Mouse (Mus musculus) limb, embryonic 13.5 days (tissue): Measurements from ENCODE around the gene Zfyve19. TPM values are rescaled to one million over a fixed set of nuclear protein-coding genes. Genes with fewer than 3 reads are reported as not detected.

Source experiments
- ATAC-seq: fragments of 200-750 bp; cut with Nextera tagmentation; 2 replicates; pipeline ENCODE4 v1.8.0; 2017; ENCODE audit warnings: low read depth, moderate number of reproducible peaks, moderate TSS enrichment; ENCODE audit not compliant: low FRiP score
- H3K27ac ChIP-seq: fragments of 300-500 bp; sonication (generic); 2 replicates; pipeline ENCODE4 v1.5.1; 2015; ENCODE audit warnings: inconsistent platforms, mild to moderate bottlenecking, moderate library complexity
- H3K27me3 ChIP-seq: fragments of 300-500 bp; sonication (generic); 2 replicates; pipeline ENCODE4 v1.6.1; 2015; ENCODE audit warnings: mild to moderate bottlenecking, inconsistent platforms
- H3K36me3 ChIP-seq: fragments of 300-500 bp; sonication (generic); 2 replicates; pipeline ENCODE4 v1.6.1; 2015; ENCODE audit warnings: inconsistent platforms, mild to moderate bottlenecking, moderate library complexity
- H3K4me1 ChIP-seq: fragments of 300-500 bp; sonication (generic); 2 replicates; pipeline ENCODE4 v1.6.1; 2015; ENCODE audit warnings: inconsistent platforms
- H3K4me2 ChIP-seq: fragments of 300-500 bp; sonication (generic); replicated peaks from 2 replicates; pipeline ENCODE4 v1.6.1; 2015; ENCODE audit warnings: inconsistent platforms, mild to moderate bottlenecking, moderate library complexity
- H3K4me3 ChIP-seq: fragments of 300-500 bp; sonication (generic); 2 replicates; pipeline ENCODE4 v1.5.1; 2015; ENCODE audit warnings: moderate library complexity, mild to moderate bottlenecking, inconsistent platforms
- H3K9ac ChIP-seq: fragments of 300-500 bp; sonication (generic); 2 replicates; pipeline ENCODE4 v1.6.1; 2015; ENCODE audit warnings: mild to moderate bottlenecking, inconsistent platforms
- H3K9me3 ChIP-seq: fragments of 300-500 bp; sonication (generic); 2 replicates; pipeline ENCODE4 v1.6.1; 2016; ENCODE audit warnings: inconsistent platforms
- WGBS: fragments of 180-500 bp; shearing (Covaris S2); methylation state at CpG from one replicate; pipeline ENCODE4 v1.1.7; 2015; 5-methylcytosine and 5-hydroxymethylcytosine counted together
- polyA plus RNA-seq: library from polyadenylated mRNA; unstranded; fragments of >200 nt; fragmentation: Nextera tagmentation; extraction: Ambion mirVana; gene quantifications from 2 replicates; pipeline ENCODE4 v1.2.1, GENCODE M21; 2015

Gene Zfyve19
- polyA plus RNA-seq, 1 experiment from 2014 or later: 61.1 TPM

DNA sequence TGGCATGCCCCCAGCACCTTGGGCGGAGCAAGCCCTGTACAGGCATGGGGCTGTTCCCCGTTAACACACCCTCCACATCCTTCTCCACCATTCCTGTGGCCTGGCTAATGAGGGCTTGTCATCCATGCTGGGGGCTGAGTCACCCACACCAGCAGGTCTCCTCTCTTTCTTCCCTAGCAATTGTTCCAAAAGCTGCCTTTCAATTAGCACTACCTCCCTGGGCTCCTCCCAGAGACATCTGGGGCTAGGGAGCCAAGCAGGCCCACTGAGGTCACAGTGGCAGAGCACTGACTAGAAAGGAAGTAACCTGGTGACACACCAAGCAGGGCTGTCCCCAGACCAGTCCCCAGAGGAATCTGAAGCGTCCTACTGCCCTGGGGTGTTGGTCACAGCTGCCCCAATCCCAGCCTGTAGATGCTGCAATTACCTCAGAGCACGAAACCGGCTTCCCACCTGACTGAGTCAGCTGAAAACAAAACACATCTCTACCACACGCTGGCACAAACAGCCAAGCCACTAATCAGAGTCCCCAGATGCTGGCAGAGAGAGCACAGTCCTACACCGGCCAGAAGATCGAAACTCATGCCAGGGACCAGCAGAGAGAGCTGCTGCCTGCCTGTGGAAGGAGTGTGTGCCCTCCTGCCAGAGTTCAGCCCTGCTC lies 34.3 kb upstream of the Zfyve19 start, which contains the start of gene Gm14137:
TSS of gene Gm14137 (plus strand) at position 519 of the 661 bp plus-strand sequence.
- 37% methylated on average over 8 of the region's 8 CpGs for WGBS
- H3K9me3 ChIP-seq: no peaks in the 10 kb centered on the region
- no peak for ATAC-seq

DNA sequence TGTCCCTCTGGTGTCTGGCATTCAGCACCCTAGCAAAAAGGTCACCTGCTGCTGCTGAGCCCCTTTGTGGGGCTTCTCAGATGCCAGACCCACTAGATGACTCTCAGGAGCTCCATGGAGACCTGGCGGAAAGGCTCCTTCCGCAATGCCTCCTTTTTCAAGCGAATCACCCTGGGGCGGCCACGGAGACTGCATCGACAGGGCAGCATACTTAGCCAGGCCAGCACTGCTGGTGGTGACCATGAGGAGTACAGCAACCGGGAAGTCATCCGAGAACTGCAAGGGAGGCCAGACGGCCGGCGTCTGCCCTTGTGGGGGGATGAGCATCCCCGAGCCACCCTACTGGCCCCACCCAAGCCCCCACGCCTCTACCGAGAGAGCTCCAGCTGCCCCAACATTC lies 33.6 kb upstream of the Zfyve19 start:
- H3K4me2 ChIP-seq: no peak overlapping the region
- ATAC-seq: no peak
- WGBS: 62% methylated on average over 14 of the region's 14 CpGs
- H3K27me3 ChIP-seq: no peaks in the 10 kb centered on the region
- peaks cover 44% of the 10 kb centered on the region for H3K36me3 ChIP-seq
- H3K27ac ChIP-seq: no peak overlapping the region
- H3K9me3 ChIP-seq: no peaks in the 10 kb centered on the region
- H3K4me3 ChIP-seq: no peak overlapping the region
- H3K9ac ChIP-seq: no peak overlapping the region
- H3K4me1 ChIP-seq: peaks cover 19% of the 10 kb centered on the region

More for the DNA sequence above, 34.3 kb upstream of the Zfyve19 start, which contains the start of gene Gm14137:
- Histone ChIP-seq H3K27ac (no peak within 1 kb of the TSS), H3K9ac (no peak within 1 kb of the TSS), H3K27me3 (no peaks in the 10 kb centered on the region; the same call in 1 of the 2 replicates), H3K36me3 (peaks cover 37% of the 10 kb centered on the region), H3K4me3 (no peak within 1 kb of the TSS), H3K4me2 (no peak within 1 kb of the TSS), H3K4me1 (peaks cover 19% of the 10 kb centered on the region)

DNA sequence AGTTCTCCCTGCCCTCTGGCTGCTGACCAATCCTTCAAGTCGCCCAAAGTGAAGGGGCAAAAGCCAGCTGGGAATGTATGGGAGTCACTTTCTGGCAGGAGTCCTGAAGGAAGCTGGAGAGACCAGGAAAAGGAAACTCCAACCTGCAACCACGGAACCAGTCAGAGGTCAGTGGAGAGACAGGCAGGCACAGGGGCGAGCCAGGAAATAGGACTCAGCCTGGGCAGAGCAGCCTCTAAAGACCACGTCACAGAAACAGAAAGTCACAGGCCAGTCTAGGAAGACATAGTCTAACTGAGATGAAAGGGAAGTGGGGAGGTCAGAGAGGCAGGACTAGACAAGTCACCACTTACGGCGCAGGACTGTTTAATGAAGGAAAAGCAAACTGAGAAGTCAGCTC lies 32.8 kb upstream of the Zfyve19 start:
- Histone ChIP-seq H3K4me3 (no peak overlapping the region), H3K4me2 (no peak overlapping the region), H3K36me3 (peaks cover 51% of the 10 kb centered on the region), H3K27me3 (no peaks in the 10 kb centered on the region), H3K4me1 (peaks cover 19% of the 10 kb centered on the region), H3K9me3 (no peaks in the 10 kb centered on the region), H3K27ac (no peak overlapping the region), H3K9ac (no peak overlapping the region)
- WGBS: 63% methylated on average over 6 of the region's 6 CpGs
- ATAC-seq: no peak

DNA sequence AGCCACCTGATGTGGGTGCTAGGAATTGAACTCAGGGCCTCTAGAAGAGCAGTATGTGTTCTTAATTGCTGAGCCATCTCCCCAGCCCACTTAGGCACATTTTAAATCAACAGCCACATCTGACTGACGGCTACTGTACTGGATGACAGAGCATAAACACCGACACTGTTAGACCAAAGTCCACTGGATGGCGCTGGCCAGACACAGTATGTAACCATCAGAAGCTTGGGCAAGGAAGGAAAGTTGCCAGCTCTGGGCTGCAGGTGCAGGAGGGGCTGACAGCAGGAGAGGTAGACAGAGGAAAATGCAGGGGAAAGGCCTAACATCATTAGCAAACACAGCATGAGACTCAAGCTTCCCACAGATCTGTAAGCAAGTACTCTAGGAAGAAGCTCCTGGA lies 31.7 kb upstream of the Zfyve19 start:
- peaks cover 19% of the 10 kb centered on the region for H3K4me1 ChIP-seq
- no peak for ATAC-seq
- no peaks in the 10 kb centered on the region for H3K27me3 ChIP-seq
- H3K4me3 ChIP-seq: no peak overlapping the region
- H3K9me3 ChIP-seq: no peaks in the 10 kb centered on the region
- H3K27ac ChIP-seq: no peak overlapping the region
- H3K36me3 ChIP-seq: peaks cover 54% of the 10 kb centered on the region
- 71% methylated on average over 3 of the region's 3 CpGs for WGBS
- H3K9ac ChIP-seq: no peak overlapping the region
- no peak overlapping the region for H3K4me2 ChIP-seq

DNA sequence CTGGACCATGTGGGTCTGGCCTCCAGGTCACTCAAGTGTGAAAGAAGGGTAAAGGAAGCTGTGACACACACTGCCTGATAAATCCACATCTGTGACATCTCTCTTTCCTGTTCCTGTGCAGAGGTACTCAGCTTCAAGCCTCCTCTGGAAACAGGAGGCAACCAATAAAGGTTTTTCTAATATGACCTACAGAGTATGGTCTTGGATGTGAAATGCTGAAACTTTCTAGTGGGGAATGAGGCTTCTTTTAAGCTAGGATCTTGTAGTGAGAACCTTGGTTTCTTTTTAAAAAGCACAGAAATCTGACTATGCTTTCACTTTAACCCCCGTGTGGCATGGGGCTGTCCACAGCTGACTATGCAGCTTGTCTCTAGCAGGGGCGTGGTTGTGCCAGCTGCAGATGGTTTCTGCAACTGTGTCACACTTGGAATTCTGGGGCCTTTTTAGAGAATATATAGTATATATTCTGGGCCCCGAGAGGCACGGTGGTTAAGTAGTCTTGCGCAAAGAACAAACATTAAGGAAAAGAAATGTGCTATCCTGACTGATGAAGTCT lies 31.0 kb upstream of the Zfyve19 start:
- Histone ChIP-seq H3K4me1 (peaks cover 17% of the 10 kb centered on the region), H3K4me3 (no peak overlapping the region), H3K9ac (no peak overlapping the region), H3K27me3 (no peaks in the 10 kb centered on the region), H3K27ac (no peak overlapping the region), H3K36me3 (peaks cover 52% of the 10 kb centered on the region), H3K4me2 (no peak overlapping the region), H3K9me3 (no peaks in the 10 kb centered on the region)
- WGBS: 88% methylated on average over 5 of the region's 5 CpGs
- no peak for ATAC-seq

DNA sequence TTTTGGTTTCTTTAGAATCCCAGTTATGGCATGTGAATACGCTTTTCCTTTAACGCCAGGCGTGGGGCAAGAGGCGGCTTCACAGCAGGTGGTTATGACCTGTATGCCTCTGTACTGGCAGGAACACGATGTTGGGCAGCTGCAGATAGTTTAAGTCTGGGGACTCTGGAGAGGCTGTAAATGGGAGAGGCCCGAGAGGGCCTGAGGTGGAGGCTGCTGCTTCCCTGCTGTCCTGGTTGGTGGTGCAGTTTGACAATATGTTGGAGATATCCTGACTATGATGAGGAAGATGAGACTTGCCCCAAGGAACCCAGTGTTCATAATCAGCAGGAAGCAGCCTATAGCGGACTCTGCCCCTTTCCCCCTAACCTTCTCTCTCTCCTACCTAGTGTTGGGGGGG lies 25.5 kb upstream of the Zfyve19 start:
- H3K4me1 ChIP-seq: no peaks in the 10 kb centered on the region
- 46% methylated on average over 7 of the region's 7 CpGs for WGBS
- H3K9me3 ChIP-seq: no peaks in the 10 kb centered on the region
- no peak overlapping the region for H3K9ac ChIP-seq
- no peak overlapping the region for H3K27ac ChIP-seq
- ATAC-seq: no peak
- no peak overlapping the region for H3K4me3 ChIP-seq
- H3K36me3 ChIP-seq: peaks cover 65% of the 10 kb centered on the region
- H3K27me3 ChIP-seq: no peaks in the 10 kb centered on the region
- no peak overlapping the region for H3K4me2 ChIP-seq

DNA sequence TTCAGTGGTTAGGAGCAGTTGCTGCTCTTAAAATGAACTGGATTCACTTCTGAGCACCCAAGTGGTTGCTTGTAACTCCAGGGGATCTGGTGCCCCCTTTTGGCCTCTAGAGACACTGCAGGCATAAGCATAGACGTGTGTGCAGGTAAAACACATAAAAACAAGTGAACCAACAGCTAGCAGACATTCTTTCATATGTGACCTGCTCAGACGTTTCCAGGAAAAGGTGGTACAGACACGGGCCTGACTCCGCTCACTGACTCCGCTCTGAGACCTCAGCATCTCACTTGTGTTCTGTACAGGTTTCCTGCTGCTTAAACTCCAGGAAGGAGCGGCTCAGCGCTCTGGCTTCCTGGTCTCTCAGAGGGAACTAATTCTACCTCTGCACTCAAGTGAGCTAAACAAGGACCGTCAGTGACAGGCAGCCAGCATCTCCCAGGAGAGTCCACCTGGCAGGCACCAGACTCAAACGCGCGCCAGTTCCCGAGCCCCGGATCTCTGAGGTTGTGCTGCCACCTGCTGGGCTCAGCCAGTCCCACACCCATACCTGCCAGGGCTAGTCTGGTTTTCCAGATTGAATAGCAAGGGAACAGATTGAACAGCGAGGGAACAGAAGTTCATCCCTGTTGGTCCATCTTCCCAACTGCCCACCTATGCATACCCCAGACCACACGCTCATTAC lies 19.2 kb upstream of the Zfyve19 start:
- H3K4me1 ChIP-seq: peaks cover 7% of the 10 kb centered on the region; the same call in 1 of the 2 replicates
- peaks cover 17% of the 10 kb centered on the region for H3K36me3 ChIP-seq
- H3K27me3 ChIP-seq: no peaks in the 10 kb centered on the region
- H3K4me2 ChIP-seq: peak overlapping the region; percentile 73
- no peak overlapping the region for H3K27ac ChIP-seq
- 3% methylated on average over 15 of the region's 15 CpGs for WGBS
- peak overlapping the region; percentile 48; the same call in 1 of the 2 replicates for H3K9ac ChIP-seq
- ATAC-seq: peak; percentile 83
- no peaks in the 10 kb centered on the region for H3K9me3 ChIP-seq
- peak overlapping the region; percentile 37 for H3K4me3 ChIP-seq

DNA sequence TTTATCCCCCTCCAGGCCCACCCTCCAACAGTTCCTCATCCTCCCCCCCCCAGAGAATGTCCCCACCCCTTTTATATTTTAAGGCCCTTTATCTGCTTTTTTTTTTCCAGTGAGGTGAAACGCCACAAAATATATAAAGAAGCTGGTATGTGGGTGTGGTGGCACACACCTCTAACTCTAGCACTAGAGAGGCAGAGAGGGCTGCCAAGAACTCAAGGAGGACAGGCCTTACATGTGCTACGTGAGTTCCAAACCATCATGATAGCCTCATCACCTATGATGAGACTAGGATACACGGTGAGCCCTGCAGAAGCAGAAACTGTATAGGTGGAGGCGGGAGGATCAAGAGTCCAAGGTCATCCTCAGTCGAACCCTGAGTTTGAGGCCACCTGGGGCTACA lies 17.4 kb upstream of the Zfyve19 start:
- no peak overlapping the region for H3K4me3 ChIP-seq
- 87% methylated on average over 5 of the region's 5 CpGs for WGBS
- H3K27me3 ChIP-seq: no peaks in the 10 kb centered on the region
- H3K9me3 ChIP-seq: no peaks in the 10 kb centered on the region
- peaks cover 12% of the 10 kb centered on the region for H3K4me1 ChIP-seq
- H3K9ac ChIP-seq: no peak overlapping the region
- peaks cover 2% of the 10 kb centered on the region for H3K36me3 ChIP-seq
- no peak overlapping the region for H3K27ac ChIP-seq
- ATAC-seq: no peak
- no peak overlapping the region for H3K4me2 ChIP-seq

DNA sequence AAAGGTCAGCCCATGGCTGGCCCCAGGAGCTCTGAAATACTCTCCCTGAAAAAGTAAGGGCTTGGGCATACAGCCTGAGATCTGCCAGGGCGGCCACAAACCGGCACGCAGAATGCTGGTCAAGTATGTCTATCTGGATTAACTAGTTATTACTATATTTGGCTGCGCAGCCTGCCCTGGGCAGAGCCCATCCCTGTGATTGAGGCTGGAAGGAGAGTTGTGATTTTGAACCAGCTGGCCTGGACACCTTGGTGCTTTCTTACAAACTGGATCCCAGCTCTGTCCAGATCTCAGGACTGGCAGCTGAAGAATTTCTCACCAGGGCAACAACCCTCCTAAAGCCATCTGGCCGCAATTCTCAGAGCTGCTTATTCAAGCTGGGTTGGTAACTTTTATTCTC lies 14.3 kb upstream of the Zfyve19 start:
- no peak overlapping the region for H3K27ac ChIP-seq
- no peak overlapping the region for H3K9ac ChIP-seq

DNA sequence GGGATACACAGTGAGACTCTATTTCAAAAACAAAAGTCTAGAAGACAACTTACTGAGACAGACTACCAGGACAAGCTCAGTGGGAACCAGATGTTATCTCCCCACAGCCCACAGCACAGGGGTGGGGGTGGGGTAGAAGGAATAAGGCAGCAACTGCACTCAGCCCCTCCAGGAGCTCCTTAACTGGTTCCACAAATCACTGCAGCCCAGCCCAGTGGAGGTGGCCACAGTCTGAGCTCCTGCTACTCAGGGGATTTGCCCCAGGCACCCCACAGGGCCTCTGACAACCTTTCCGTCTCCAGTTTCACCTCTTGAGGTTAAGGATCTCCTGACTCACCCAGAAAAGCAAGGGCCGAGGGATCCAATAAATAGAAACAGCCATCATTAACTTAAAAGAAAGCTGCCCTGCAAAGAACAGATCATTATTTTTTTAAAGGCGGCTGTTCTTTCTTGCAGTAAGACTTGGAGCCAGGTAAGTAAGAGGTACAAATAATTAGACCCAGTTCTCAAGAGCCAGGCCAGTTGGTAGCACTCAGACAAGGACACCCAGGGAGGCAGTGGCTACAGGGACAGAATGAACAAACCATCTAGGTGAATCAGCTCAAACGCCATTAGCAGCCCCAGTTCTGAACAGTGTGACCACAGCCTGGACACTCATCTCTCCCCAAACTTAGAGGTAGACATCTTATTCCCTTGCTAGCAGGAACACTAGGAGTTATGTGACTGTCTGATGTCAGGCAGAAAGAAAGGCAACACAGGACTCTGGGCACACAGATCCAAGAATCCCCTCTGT lies 11.9 kb upstream of the Zfyve19 start:
- Histone ChIP-seq H3K36me3 (no peaks in the 10 kb centered on the region), H3K9me3 (no peaks in the 10 kb centered on the region), H3K27ac (peak overlapping the region; percentile 73), H3K9ac (0 out of 2 replicates have a peak overlapping the region, but pooled peaks have one; percentile 48), H3K4me2 (no peak overlapping the region), H3K27me3 (no peaks in the 10 kb centered on the region), H3K4me3 (no peak overlapping the region), H3K4me1 (peaks cover 37% of the 10 kb centered on the region)
- WGBS: 6% methylated on average over 4 of the region's 4 CpGs
- peak; percentile 68; the same call in 1 of the 2 replicates for ATAC-seq

More for the DNA sequence above, 14.3 kb upstream of the Zfyve19 start:
- Histone ChIP-seq H3K27me3 (no peaks in the 10 kb centered on the region), H3K9me3 (no peaks in the 10 kb centered on the region), H3K4me3 (no peak overlapping the region), H3K4me1 (peaks cover 36% of the 10 kb centered on the region), H3K4me2 (no peak overlapping the region), H3K36me3 (no peaks in the 10 kb centered on the region)
- ATAC-seq: no peak
- WGBS: 79% methylated on average over 5 of the region's 5 CpGs

DNA sequence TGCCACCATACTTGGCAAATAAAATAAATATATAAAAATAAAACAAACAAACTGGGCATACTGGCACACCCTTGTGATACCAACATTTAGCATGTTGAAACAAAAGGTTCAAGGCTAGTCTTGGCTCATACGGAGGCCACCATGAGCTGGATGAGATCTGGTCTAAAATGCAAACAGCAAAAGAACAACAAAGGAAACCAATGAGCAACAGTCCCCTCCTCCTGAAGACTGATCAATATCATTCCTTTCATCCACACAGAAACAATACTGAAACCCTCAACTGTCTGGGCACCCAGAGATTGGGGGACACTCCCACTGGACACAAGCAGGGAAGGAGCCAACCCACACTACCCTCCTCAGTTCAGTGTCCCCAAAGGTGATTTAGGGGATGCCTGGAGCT lies 10.9 kb upstream of the Zfyve19 start:
- no peak overlapping the region for H3K27ac ChIP-seq
- no peaks in the 10 kb centered on the region for H3K9me3 ChIP-seq
- no peaks in the 10 kb centered on the region for H3K36me3 ChIP-seq
- no peak overlapping the region for H3K9ac ChIP-seq
- H3K4me2 ChIP-seq: no peak overlapping the region
- no peak for ATAC-seq
- no peaks in the 10 kb centered on the region for H3K27me3 ChIP-seq
- H3K4me1 ChIP-seq: peaks cover 37% of the 10 kb centered on the region
- H3K4me3 ChIP-seq: no peak overlapping the region
- WGBS: 79% methylated on average over 1 of the region's 1 CpGs

DNA sequence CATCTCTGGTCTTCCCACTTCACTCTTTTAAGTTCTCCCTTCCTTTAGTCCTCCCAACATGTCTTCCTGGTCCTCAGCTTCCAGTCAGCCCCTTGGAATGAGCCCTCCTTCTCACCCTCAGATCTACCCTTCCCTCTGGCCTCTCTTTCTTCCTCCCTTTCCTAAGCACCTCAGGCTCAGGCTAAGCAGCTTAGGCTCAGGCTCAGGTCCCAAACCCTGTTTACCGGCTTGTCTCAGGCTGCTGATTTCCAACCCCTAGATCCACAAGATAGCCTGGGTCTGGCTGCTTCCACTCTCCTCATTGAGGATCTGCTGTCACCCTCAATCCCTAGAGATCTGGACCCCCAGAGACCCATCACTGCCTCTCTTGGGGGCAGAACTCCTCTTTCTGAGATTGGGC lies 10.4 kb upstream of the Zfyve19 start:
- Histone ChIP-seq H3K9me3 (no peaks in the 10 kb centered on the region), H3K4me3 (no peak overlapping the region), H3K27me3 (no peaks in the 10 kb centered on the region), H3K4me1 (peaks cover 43% of the 10 kb centered on the region), H3K9ac (no peak overlapping the region), H3K27ac (peak overlapping the region; percentile 72; the same call in 1 of the 2 replicates), H3K36me3 (no peaks in the 10 kb centered on the region), H3K4me2 (no peak overlapping the region)
- no peak for ATAC-seq
- WGBS: 50% methylated on average over 1 of the region's 1 CpGs
